Mouse (Mus musculus): Measurements from ENCODE around the gene Dgcr2. TPM values are rescaled to one million over a fixed set of nuclear protein-coding genes. Genes with fewer than 3 reads are reported as not detected.

Dgcr2 gene
- total RNA-seq, 2 experiments from 2014 or later = 36.7 to 40.4 TPM

GRCm38 (mm10) chr16:17911052-17911595, 12.8 kb upstream of the Dgcr2 start, which contains the start of gene Ess2:
Ess2 (minus strand) TSS chr16:17911348.
- peak; percentile 77 for DNase-seq

GRCm38 (mm10) chr16:17896091-17896490, 2.3 kb downstream of the Dgcr2 start:
- no peak for DNase-seq

GRCm38 (mm10) chr16:17893923-17894322, 4.4 kb downstream of the Dgcr2 start, which contains the start of gene Tssk1:
Tssk1 (plus strand) TSS chr16:17894223.
- DNase-seq = no peak

GRCm38 (mm10) chr16:17892606-17893005, 5.8 kb downstream of the Dgcr2 start:
- DNase-seq = no peak

- DNase-seq = peak; percentile 99
Measured at GRCm38 (mm10) chr16:17891567-17891959, 6.8 kb downstream of the Dgcr2 start, which contains the start of gene Gm20518. Gm20518 (minus strand) TSS chr16:17891671.

GRCm38 (mm10) chr16:17890917-17891566, 7.3 kb downstream of the Dgcr2 start:
- peak; percentile 84 for DNase-seq

GRCm38 (mm10) chr16:17890342-17890727, 8.0 kb downstream of the Dgcr2 start:
- no peak for DNase-seq

GRCm38 (mm10) chr16:17889689-17890341, 8.5 kb downstream of the Dgcr2 start:
- DNase-seq = no peak

GRCm38 (mm10) chr16:17884116-17884515, 14.2 kb downstream of the Dgcr2 start:
- no peak for DNase-seq

- no peak for DNase-seq
Measured at GRCm38 (mm10) chr16:17882196-17882595, 16.2 kb downstream of the Dgcr2 start.

- no peak for DNase-seq
Measured at GRCm38 (mm10) chr16:17879571-17879970, 18.8 kb downstream of the Dgcr2 start.

- DNase-seq = no peak
Measured at GRCm38 (mm10) chr16:17876096-17876495, 22.3 kb downstream of the Dgcr2 start.

- DNase-seq = no peak
Measured at GRCm38 (mm10) chr16:17875174-17875573, 23.2 kb downstream of the Dgcr2 start.

GRCm38 (mm10) chr16:17872995-17873394, 25.4 kb downstream of the Dgcr2 start:
- DNase-seq = no peak

- DNase-seq = no peak
Measured at GRCm38 (mm10) chr16:17871248-17871647, 27.1 kb downstream of the Dgcr2 start.

- no peak for DNase-seq
Measured at GRCm38 (mm10) chr16:17865770-17866169, 32.6 kb downstream of the Dgcr2 start.

- DNase-seq = no peak
Measured at GRCm38 (mm10) chr16:17865293-17865692, 33.1 kb downstream of the Dgcr2 start.

GRCm38 (mm10) chr16:17858592-17858991, 39.8 kb downstream of the Dgcr2 start:
- DNase-seq = no peak

- DNase-seq = no peak
Measured at GRCm38 (mm10) chr16:17857157-17857556, 41.2 kb downstream of the Dgcr2 start.

GRCm38 (mm10) chr16:17853263-17853662, 45.1 kb downstream of the Dgcr2 start:
- no peak for DNase-seq

GRCm38 (mm10) chr16:17851860-17852259, 46.5 kb downstream of the Dgcr2 start:
- DNase-seq = no peak

- DNase-seq = no peak
Measured at GRCm38 (mm10) chr16:17851331-17851730, 47.0 kb downstream of the Dgcr2 start.

GRCm38 (mm10) chr16:17849486-17849885, 48.9 kb downstream of the Dgcr2 start:
- no peak for DNase-seq

GRCm38 (mm10) chr16:17848928-17849327, 49.4 kb downstream of the Dgcr2 start:
- no peak for DNase-seq
